Mouse (Mus musculus): ENCODE results near the gene Rhot1. TPM values are rescaled to one million over a fixed set of nuclear protein-coding genes. Genes with fewer than 3 reads are reported as not detected.

Rhot1 gene
- polyA plus RNA-seq, 1 experiment: 5.4 TPM

DNA sequence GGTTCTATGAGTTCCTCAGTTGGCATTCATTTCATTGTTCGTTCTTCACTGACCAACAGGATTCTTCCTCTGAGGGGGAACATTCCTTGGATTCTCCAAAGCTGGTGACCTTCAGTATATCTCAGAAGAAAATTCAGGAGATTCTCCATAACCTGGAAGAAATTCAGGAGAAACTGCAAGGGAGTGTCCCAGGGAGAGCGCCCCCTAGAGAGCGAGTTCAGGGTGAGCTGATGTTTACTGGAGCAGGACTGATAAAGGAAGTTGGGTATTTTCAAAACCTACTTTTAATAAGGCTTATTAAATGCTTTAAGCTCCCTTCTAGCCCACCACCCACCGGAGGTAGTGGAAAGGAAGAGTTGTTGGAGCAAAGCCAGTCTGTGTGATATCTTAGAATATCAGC, 15.0 kb upstream of the Rhot1 start:
- no peak overlapping the region for H3K4me3 ChIP-seq (ENCODE audit: extremely low read depth, insufficient read depth, insufficient read length)
- no peak for TF ChIP-seq POLR2A (IDR thresholded peaks at IDR 0.05; ENCODE audit: low read depth, low read length)
- TF ChIP-seq CTCF (IDR thresholded peaks at IDR 0.05; ENCODE audit: extremely low read depth, insufficient read depth, insufficient read length, insufficient replicate concordance): no peak
- H3K27ac ChIP-seq (ENCODE audit: insufficient read depth, low read length): no peak overlapping the region
- H3K36me3 ChIP-seq (ENCODE audit: control insufficient read depth, insufficient read depth, low read length): peaks cover 14% of the 10 kb centered on the region
- WGBS: 92% methylated on average over 4 of the region's 4 CpGs
- no peaks in the 10 kb centered on the region for H3K27me3 ChIP-seq (ENCODE audit: control insufficient read depth, insufficient read depth, low read length)
- no peaks in the 10 kb centered on the region for H3K4me1 ChIP-seq (ENCODE audit: control insufficient read depth, insufficient read depth, insufficient read length)
- no peak for DNase-seq (ENCODE audit: low read depth in 1 of 2, low spot score in 2 of 2)

DNA sequence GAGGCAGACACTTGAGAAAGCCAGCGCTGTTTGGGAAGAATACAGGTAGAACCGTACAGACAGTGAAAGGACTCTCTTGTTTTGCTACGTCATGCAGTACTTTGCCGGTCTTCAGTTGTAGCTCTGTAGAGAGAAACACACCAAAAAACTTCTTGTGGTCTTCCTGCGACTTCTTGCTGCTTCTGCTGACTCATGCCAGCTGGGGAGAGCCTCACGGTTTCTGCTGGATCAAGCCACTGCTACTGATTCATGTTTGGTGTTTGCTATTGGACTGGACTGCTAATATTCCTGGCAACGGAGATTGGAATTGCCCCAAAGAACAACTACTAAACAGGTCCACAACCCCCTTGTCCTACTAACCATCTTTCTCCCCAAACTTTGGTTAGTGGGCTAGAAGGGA, 12.5 kb upstream of the Rhot1 start:
- Histone ChIP-seq H3K4me3 (ENCODE audit: extremely low read depth, insufficient read depth, insufficient read length) (no peak overlapping the region), H3K4me1 (ENCODE audit: control insufficient read depth, insufficient read depth, insufficient read length) (no peaks in the 10 kb centered on the region), H3K36me3 (ENCODE audit: control insufficient read depth, insufficient read depth, low read length) (peaks cover 13% of the 10 kb centered on the region), H3K27me3 (ENCODE audit: control insufficient read depth, insufficient read depth, low read length) (no peaks in the 10 kb centered on the region), H3K27ac (ENCODE audit: insufficient read depth, low read length) (no peak overlapping the region)
- WGBS: 88% methylated on average over 7 of the region's 7 CpGs
- TF ChIP-seq CTCF (IDR thresholded peaks at IDR 0.05; ENCODE audit: extremely low read depth, insufficient read depth, insufficient read length, insufficient replicate concordance) (no peak), POLR2A (IDR thresholded peaks at IDR 0.05; ENCODE audit: low read depth, low read length) (no peak)
- no peak for DNase-seq (ENCODE audit: low read depth in 1 of 2, low spot score in 2 of 2)

DNA sequence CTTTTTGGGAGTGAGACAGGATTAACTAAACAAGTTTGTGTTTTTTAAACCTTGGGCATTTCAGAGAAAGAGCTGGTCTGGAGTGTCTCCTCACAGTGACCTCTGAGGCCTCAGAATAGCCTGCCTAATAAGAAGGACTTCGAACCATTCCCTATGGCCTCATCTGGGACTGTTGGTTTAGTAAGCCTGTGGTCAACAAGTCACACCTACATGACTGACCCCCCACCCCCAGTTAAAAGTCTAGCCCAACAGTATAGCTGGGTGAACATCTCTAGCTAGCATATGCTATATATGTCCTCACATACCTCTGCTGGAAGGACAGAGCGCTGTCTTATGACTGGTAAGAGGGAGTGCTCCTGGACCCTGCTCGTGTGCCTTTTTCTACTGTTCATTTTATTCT, 9.5 kb upstream of the Rhot1 start:
- H3K4me1 ChIP-seq (ENCODE audit: control insufficient read depth, insufficient read depth, insufficient read length): no peaks in the 10 kb centered on the region
- H3K27me3 ChIP-seq (ENCODE audit: control insufficient read depth, insufficient read depth, low read length): no peaks in the 10 kb centered on the region
- DNase-seq (ENCODE audit: low read depth in 1 of 2, low spot score in 2 of 2): no peak
- H3K27ac ChIP-seq (ENCODE audit: insufficient read depth, low read length): no peak overlapping the region
- no peak overlapping the region for H3K4me3 ChIP-seq (ENCODE audit: extremely low read depth, insufficient read depth, insufficient read length)
- 91% methylated on average over 3 of the region's 3 CpGs for WGBS
- no peak for TF ChIP-seq CTCF (IDR thresholded peaks at IDR 0.05; ENCODE audit: extremely low read depth, insufficient read depth, insufficient read length, insufficient replicate concordance)
- no peak for TF ChIP-seq POLR2A (IDR thresholded peaks at IDR 0.05; ENCODE audit: low read depth, low read length)
- peaks cover 10% of the 10 kb centered on the region for H3K36me3 ChIP-seq (ENCODE audit: control insufficient read depth, insufficient read depth, low read length)

DNA sequence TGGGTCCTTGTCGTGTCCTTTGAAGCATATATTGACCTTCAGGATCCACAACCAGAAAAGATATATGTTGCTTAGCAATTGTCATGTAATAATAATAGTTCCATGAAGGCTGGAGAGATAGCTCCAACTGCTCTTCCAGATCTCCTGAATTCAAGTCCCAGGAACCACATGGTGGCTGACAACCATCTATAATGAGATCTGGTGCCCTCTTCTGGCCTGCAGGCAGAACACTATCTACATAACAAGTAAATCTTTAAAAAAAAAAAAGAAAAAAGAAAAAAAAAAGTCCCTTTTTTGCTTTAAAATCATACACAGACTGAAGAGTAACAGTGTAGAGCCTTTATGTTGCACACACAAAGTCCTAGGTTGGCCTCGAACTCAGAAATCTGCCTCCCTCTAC, 9.0 kb upstream of the Rhot1 start:
- WGBS: 96% methylated on average over 2 of the region's 2 CpGs
- no peak overlapping the region for H3K4me3 ChIP-seq (ENCODE audit: extremely low read depth, insufficient read depth, insufficient read length)
- peaks cover 7% of the 10 kb centered on the region for H3K36me3 ChIP-seq (ENCODE audit: control insufficient read depth, insufficient read depth, low read length)
- TF ChIP-seq CTCF (IDR thresholded peaks at IDR 0.05; ENCODE audit: extremely low read depth, insufficient read depth, insufficient read length, insufficient replicate concordance) (no peak), POLR2A (IDR thresholded peaks at IDR 0.05; ENCODE audit: low read depth, low read length) (no peak)
- DNase-seq (ENCODE audit: low read depth in 1 of 2, low spot score in 2 of 2): no peak
- no peaks in the 10 kb centered on the region for H3K4me1 ChIP-seq (ENCODE audit: control insufficient read depth, insufficient read depth, insufficient read length)
- no peaks in the 10 kb centered on the region for H3K27me3 ChIP-seq (ENCODE audit: control insufficient read depth, insufficient read depth, low read length)
- H3K27ac ChIP-seq (ENCODE audit: insufficient read depth, low read length): no peak overlapping the region

DNA sequence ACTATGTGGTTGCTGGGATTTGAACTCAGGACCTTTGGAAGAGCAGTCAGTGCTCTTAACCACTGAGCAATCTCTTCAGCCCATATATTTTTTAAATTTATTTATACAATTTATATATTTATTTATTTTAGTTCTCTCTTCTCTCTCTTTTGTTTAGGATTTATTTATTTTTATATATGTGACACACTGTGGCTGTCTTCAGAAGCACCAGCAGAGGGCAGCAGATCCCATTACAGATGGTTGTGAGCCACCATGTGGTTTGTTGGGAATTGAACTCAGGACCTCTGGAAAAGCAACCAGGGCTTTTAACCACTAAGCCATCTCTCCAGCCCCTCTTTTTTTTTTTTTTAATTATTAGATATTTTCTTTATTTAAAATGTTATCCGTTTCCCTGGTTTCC, 8.5 kb upstream of the Rhot1 start:
- Histone ChIP-seq H3K4me1 (ENCODE audit: control insufficient read depth, insufficient read depth, insufficient read length) (no peaks in the 10 kb centered on the region), H3K36me3 (ENCODE audit: control insufficient read depth, insufficient read depth, low read length) (peaks cover 7% of the 10 kb centered on the region), H3K4me3 (ENCODE audit: extremely low read depth, insufficient read depth, insufficient read length) (no peak overlapping the region), H3K27me3 (ENCODE audit: control insufficient read depth, insufficient read depth, low read length) (no peaks in the 10 kb centered on the region), H3K27ac (ENCODE audit: insufficient read depth, low read length) (no peak overlapping the region)
- DNase-seq (ENCODE audit: low read depth in 1 of 2, low spot score in 2 of 2): peak in 1 of 2 experiments; percentile 12
- TF ChIP-seq POLR2A (IDR thresholded peaks at IDR 0.05; ENCODE audit: low read depth, low read length) (no peak), CTCF (IDR thresholded peaks at IDR 0.05; ENCODE audit: extremely low read depth, insufficient read depth, insufficient read length, insufficient replicate concordance) (peak; percentile 38; the same call in 1 of the 2 replicates)
- 85% methylated on average over 1 of the region's 1 CpGs for WGBS

DNA sequence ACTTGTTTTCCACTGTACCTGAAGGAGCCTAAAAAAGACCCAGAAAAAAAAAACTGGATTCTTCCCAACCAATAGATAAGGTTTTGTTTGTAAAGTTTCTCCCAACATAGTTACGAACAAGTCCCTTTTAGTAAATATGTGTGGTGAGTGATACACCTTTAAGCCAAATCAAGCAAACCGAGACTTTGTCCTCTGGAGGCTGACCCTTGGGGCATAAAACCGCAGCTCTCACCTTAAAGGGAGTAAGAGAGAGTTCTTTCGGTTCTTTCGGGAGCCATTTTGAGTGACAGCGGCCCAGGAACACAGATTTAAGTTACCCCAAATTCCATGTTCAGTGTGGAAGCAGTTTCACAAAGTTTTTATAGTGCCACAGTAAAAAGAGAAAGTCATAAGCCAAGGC, 6.5 kb upstream of the Rhot1 start:
- no peaks in the 10 kb centered on the region for H3K27me3 ChIP-seq (ENCODE audit: control insufficient read depth, insufficient read depth, low read length)
- no peaks in the 10 kb centered on the region for H3K4me1 ChIP-seq (ENCODE audit: control insufficient read depth, insufficient read depth, insufficient read length)
- TF ChIP-seq POLR2A (IDR thresholded peaks at IDR 0.05; ENCODE audit: low read depth, low read length) (no peak), CTCF (IDR thresholded peaks at IDR 0.05; ENCODE audit: extremely low read depth, insufficient read depth, insufficient read length, insufficient replicate concordance) (no peak)
- H3K27ac ChIP-seq (ENCODE audit: insufficient read depth, low read length): no peak overlapping the region
- peaks cover 7% of the 10 kb centered on the region for H3K36me3 ChIP-seq (ENCODE audit: control insufficient read depth, insufficient read depth, low read length)
- WGBS: 87% methylated on average over 6 of the region's 6 CpGs
- H3K4me3 ChIP-seq (ENCODE audit: extremely low read depth, insufficient read depth, insufficient read length): no peak overlapping the region
- DNase-seq (ENCODE audit: low read depth in 1 of 2, low spot score in 2 of 2): no peak

DNA sequence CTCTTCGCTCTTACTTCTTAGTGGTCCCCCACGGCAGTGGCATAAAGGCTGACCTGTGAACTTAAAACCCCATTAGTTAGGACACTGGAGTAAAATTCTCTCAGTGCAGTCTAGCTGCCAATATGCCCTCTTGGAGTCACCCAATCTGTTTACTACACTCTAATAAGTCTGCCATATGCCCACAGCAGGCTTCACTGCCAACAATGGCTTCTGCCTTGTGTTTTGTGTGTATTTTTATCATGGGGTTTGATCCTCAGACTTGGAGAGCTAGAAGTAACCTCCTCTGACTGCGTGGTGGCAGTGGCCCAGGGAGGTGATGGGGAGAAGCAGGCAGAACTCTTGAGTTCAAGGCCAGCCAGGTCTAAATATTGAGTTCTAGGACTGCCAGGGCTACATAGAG, 4.8 kb upstream of the Rhot1 start:
- 84% methylated on average over 3 of the region's 3 CpGs for WGBS
- TF ChIP-seq POLR2A (IDR thresholded peaks at IDR 0.05; ENCODE audit: low read depth, low read length) (no peak), CTCF (IDR thresholded peaks at IDR 0.05; ENCODE audit: extremely low read depth, insufficient read depth, insufficient read length, insufficient replicate concordance) (no peak)

More for the DNA sequence above, 4.8 kb upstream of the Rhot1 start:
- Histone ChIP-seq H3K4me1 (ENCODE audit: control insufficient read depth, insufficient read depth, insufficient read length) (no peaks in the 10 kb centered on the region), H3K27ac (ENCODE audit: insufficient read depth, low read length) (no peak overlapping the region), H3K36me3 (ENCODE audit: control insufficient read depth, insufficient read depth, low read length) (no peaks in the 10 kb centered on the region), H3K4me3 (ENCODE audit: extremely low read depth, insufficient read depth, insufficient read length) (no peak overlapping the region), H3K27me3 (ENCODE audit: control insufficient read depth, insufficient read depth, low read length) (no peaks in the 10 kb centered on the region)
- no peak for DNase-seq (ENCODE audit: low read depth in 1 of 2, low spot score in 2 of 2)

Measured in spleen, adult 2 months (tissue).